Mouse (Mus musculus): ENCODE measurements around the gene Hsd17b11.

Gene Hsd17b11

GRCm38 (mm10) chr5:104021597-104022378 is at the start of gene Hsd17b11:
Gene Hsd17b11, minus strand, starts transcription at chr5:104021919.
- in situ Hi-C loops (cut with MboI; ENCODE audit: low sequenced_read_pairs), result no loop called here

- in situ Hi-C loops (cut with MboI; ENCODE audit: low sequenced_read_pairs), result no loop called here
Measured at GRCm38 (mm10) chr5:104071048-104071447, 49.3 kb upstream of the Hsd17b11 start.

GRCm38 (mm10) chr5:104068751-104069150 is 47.0 kb upstream of the Hsd17b11 start:
- in situ Hi-C loops (cut with MboI; ENCODE audit: low sequenced_read_pairs), result no loop called here

GRCm38 (mm10) chr5:104062773-104063551 is 41.2 kb upstream of the Hsd17b11 start:
- in situ Hi-C loops (cut with MboI; ENCODE audit: low sequenced_read_pairs), result no loop called here

GRCm38 (mm10) chr5:104061936-104062772 is 40.4 kb upstream of the Hsd17b11 start:
- in situ Hi-C loops (cut with MboI; ENCODE audit: low sequenced_read_pairs), result no loop called here

- in situ Hi-C loops (cut with MboI; ENCODE audit: low sequenced_read_pairs), result no loop called here
Measured at GRCm38 (mm10) chr5:104060429-104060828, 38.7 kb upstream of the Hsd17b11 start.

- in situ Hi-C loops (cut with MboI; ENCODE audit: low sequenced_read_pairs), result no loop called here
Measured at GRCm38 (mm10) chr5:104059628-104060027, 37.9 kb upstream of the Hsd17b11 start.

GRCm38 (mm10) chr5:104058021-104058420 is 36.3 kb upstream of the Hsd17b11 start:
- in situ Hi-C loops (cut with MboI; ENCODE audit: low sequenced_read_pairs), result no loop called here

GRCm38 (mm10) chr5:104056295-104056694 is 34.6 kb upstream of the Hsd17b11 start:
- in situ Hi-C loops (cut with MboI; ENCODE audit: low sequenced_read_pairs), result no loop called here

GRCm38 (mm10) chr5:104055816-104056215 is 34.1 kb upstream of the Hsd17b11 start:
- in situ Hi-C loops (cut with MboI; ENCODE audit: low sequenced_read_pairs), result no loop called here

GRCm38 (mm10) chr5:104054938-104055337 is 33.2 kb upstream of the Hsd17b11 start:
- in situ Hi-C loops (cut with MboI; ENCODE audit: low sequenced_read_pairs), result no loop called here

GRCm38 (mm10) chr5:104052956-104053355 is 31.2 kb upstream of the Hsd17b11 start:
- in situ Hi-C loops (cut with MboI; ENCODE audit: low sequenced_read_pairs), result no loop called here

- in situ Hi-C loops (cut with MboI; ENCODE audit: low sequenced_read_pairs), result no loop called here
Measured at GRCm38 (mm10) chr5:104048139-104048538, 26.4 kb upstream of the Hsd17b11 start.

GRCm38 (mm10) chr5:104047200-104048105 is 25.7 kb upstream of the Hsd17b11 start:
- in situ Hi-C loops (cut with MboI; ENCODE audit: low sequenced_read_pairs), result no loop called here

GRCm38 (mm10) chr5:104046256-104047199 is 24.8 kb upstream of the Hsd17b11 start, which contains the start of gene Nudt9:
Gene Nudt9, plus strand, starts transcription at chr5:104046306.
- in situ Hi-C loops (cut with MboI; ENCODE audit: low sequenced_read_pairs), result no loop called here

GRCm38 (mm10) chr5:104043704-104044103 is 22.0 kb upstream of the Hsd17b11 start:
- in situ Hi-C loops (cut with MboI; ENCODE audit: low sequenced_read_pairs), result no loop called here

GRCm38 (mm10) chr5:104042906-104043305 is 21.2 kb upstream of the Hsd17b11 start:
- in situ Hi-C loops (cut with MboI; ENCODE audit: low sequenced_read_pairs), result no loop called here

- in situ Hi-C loops (cut with MboI; ENCODE audit: low sequenced_read_pairs), result no loop called here
Measured at GRCm38 (mm10) chr5:104039154-104039932, 17.6 kb upstream of the Hsd17b11 start.
